Mouse (Mus musculus) ES-E14 (cell line): Measurements from ENCODE around the gene Mycbpap. TPM values are rescaled to one million over a fixed set of nuclear protein-coding genes. Genes with fewer than 3 reads are reported as not detected.

ENCODE experiments used
- DNase-seq: peaks from one replicate; pipeline ENCODE4 v3.0.0-alpha.2; 2013; ENCODE audit warnings: low read depth, low spot score
- H3K27ac ChIP-seq: 2 replicates; pipeline ENCODE4 v1.5.1; 2012; ENCODE audit warnings: low read depth, mild to moderate bottlenecking, low read length, moderate library complexity, mixed read lengths; ENCODE audit not compliant: poor library complexity, insufficient read depth, severe bottlenecking
- H3K36me3 ChIP-seq: 2 replicates; pipeline ENCODE4 v1.6.1; 2012; ENCODE audit warnings: mild to moderate bottlenecking, low read length, moderate library complexity, mixed read lengths; ENCODE audit not compliant: control insufficient read depth, poor library complexity, insufficient read depth, severe bottlenecking
- H3K4me1 ChIP-seq, 2 experiments: fragments of 150-350 bp in 1 of 2; sonication (generic) in 1 of 2; 2 replicates each; pipeline ENCODE4 v1.6.1; 2012; ENCODE audit warnings: low read length in 2 of 2, mild to moderate bottlenecking in 1 of 2, mixed read lengths in 1 of 2; ENCODE audit not compliant: control insufficient read depth in 2 of 2, insufficient read depth in 2 of 2, poor library complexity in 1 of 2
- H3K4me3 ChIP-seq, 2 experiments: fragments of 150-350 bp in 1 of 2; sonication (generic) in 1 of 2; 2 replicates each; pipeline ENCODE4 v1.5.1; 2012; ENCODE audit warnings: low read length in 2 of 2, low read depth in 1 of 2, mild to moderate bottlenecking in 1 of 2, mixed read lengths in 1 of 2; ENCODE audit not compliant: insufficient read depth in 1 of 2, poor library complexity in 1 of 2, severe bottlenecking in 1 of 2
- H3K9ac ChIP-seq: 2 replicates; pipeline ENCODE4 v1.6.1; 2012; ENCODE audit warnings: low read depth, mild to moderate bottlenecking, low read length, mixed read lengths; ENCODE audit not compliant: poor library complexity, insufficient read depth, severe bottlenecking
- H3K9me3 ChIP-seq: fragments of 150-350 bp; sonication (generic); 2 replicates; pipeline ENCODE4 v1.6.1; 2012; ENCODE audit warnings: low read depth, mild to moderate bottlenecking, low read length; ENCODE audit not compliant: control insufficient read depth, insufficient read depth
- CHD2 ChIP-seq: IDR thresholded peaks from 2 replicates; pipeline ENCODE4 v1.6.1; 2014; ENCODE audit warnings: mild to moderate bottlenecking, low read depth, low read length, inconsistent platforms
- HCFC1 ChIP-seq: IDR thresholded peaks from 2 replicates; pipeline ENCODE4 v1.6.1; 2012; ENCODE audit warnings: low read length, inconsistent platforms, borderline replicate concordance; ENCODE audit not compliant: insufficient read depth
- MAFK ChIP-seq: IDR thresholded peaks from 2 replicates; pipeline ENCODE4 v1.6.1; 2014; ENCODE audit warnings: mild to moderate bottlenecking, low read depth, low read length, inconsistent platforms; ENCODE audit not compliant: insufficient read depth
- ZC3H11A ChIP-seq: IDR thresholded peaks from 2 replicates; pipeline ENCODE4 v1.6.1; 2012; ENCODE audit warnings: low read depth, mild to moderate bottlenecking, inconsistent platforms, low read length, borderline replicate concordance
- ZNF384 ChIP-seq: IDR thresholded peaks from 2 replicates; pipeline ENCODE4 v1.6.1; 2012; ENCODE audit warnings: low read depth, low read length, inconsistent platforms
- in situ Hi-C, 2 experiments: fragments of 600-800 bp; cut with MboI; formaldehyde crosslinking; loops; one replicate each; pipeline ENCODE4 v1.15.1; 2025; ENCODE audit warnings: low sequenced_read_pairs in 2 of 2, inconsistent platforms in 1 of 2; ENCODE audit not compliant: unreplicated experiment in 2 of 2
- total RNA-seq: library from RNA; depleted of rRNA; stranded (reverse); fragments of 300-350 nt; gene quantifications from 2 replicates; pipeline ENCODE4 v1.2.3, GENCODE M21; 2012

Mycbpap gene
- total RNA-seq, 1 experiment = 0.45 TPM

- Histone ChIP-seq H3K9ac (no peak overlapping the region), H3K36me3 (no peaks in the 10 kb centered on the region), H3K9me3 (no peaks in the 10 kb centered on the region), H3K4me1 (peaks cover 0 to 6% of the 10 kb centered on the region in 2 experiments; a peak in 1 of 4 replicates), H3K27ac (no peak overlapping the region), H3K4me3 (no peak overlapping the region)
- in situ Hi-C loops = no loop called here
- no peak for DNase-seq
- TF ChIP-seq CHD2 (no peak), ZNF384 (no peak), ZC3H11A (no peak), HCFC1 (no peak), MAFK (no peak)
Measured at GRCm38 (mm10) chr11:94547271-94547670, 25.7 kb upstream of the Mycbpap start.

DNA sequence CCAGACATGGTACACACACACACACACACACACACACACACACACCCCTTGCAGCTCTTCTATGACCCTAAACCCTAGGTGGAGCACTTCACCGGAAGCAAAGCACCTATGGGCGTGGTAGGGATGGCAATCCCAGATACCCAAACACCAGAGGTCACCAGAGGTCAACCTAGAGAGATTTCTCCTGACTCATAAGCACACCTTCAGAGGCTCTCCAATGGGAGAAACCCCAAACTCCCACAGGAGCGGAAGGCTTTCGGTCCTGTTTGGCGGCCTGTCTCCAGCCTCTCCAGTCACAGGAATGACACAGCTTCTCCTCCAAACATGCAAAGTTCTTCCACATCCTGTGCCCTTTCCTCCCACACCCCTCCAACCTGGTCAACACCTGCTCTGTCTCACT is 24.8 kb upstream of the Mycbpap start:
- no peak for DNase-seq
- no peak overlapping the region for H3K9ac ChIP-seq
- H3K4me1 ChIP-seq = peaks cover 0 to 6% of the 10 kb centered on the region in 2 experiments; a peak in 1 of 4 replicates
- in situ Hi-C loops = no loop called here
- TF ChIP-seq ZNF384 = no peak
- TF ChIP-seq MAFK = no peak
- TF ChIP-seq ZC3H11A = no peak
- TF ChIP-seq HCFC1 = no peak
- no peak for TF ChIP-seq CHD2
- no peaks in the 10 kb centered on the region for H3K36me3 ChIP-seq
- no peaks in the 10 kb centered on the region for H3K9me3 ChIP-seq
- H3K4me3 ChIP-seq = no peak overlapping the region
- H3K27ac ChIP-seq = no peak overlapping the region

DNA sequence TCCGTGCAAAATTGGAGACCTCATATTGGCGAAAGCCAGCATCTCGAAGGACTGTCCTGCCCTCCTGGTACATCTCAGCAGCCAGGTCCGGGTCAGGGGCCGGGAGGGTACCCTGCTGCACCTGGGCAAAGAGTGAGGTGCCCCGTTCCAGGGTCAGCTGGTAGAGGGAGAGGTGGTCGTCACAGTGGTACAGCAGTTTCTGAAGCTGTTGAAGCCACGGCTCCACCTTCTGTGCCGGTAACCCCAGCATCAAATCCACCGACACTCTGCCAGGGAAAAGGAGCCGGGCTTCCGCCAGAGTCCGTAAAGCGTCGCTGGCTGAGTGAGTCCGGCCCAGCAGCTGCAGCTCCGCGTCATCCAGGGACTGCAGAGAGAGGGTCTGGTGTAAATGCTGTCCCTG is 22.9 kb upstream of the Mycbpap start:
- H3K4me3 ChIP-seq = no peak overlapping the region
- no peaks in the 10 kb centered on the region for H3K36me3 ChIP-seq
- TF ChIP-seq CHD2 = no peak
- no peak for TF ChIP-seq HCFC1
- no peak for TF ChIP-seq MAFK
- no peak for TF ChIP-seq ZNF384
- no peak for TF ChIP-seq ZC3H11A
- DNase-seq = no peak
- no peak overlapping the region for H3K27ac ChIP-seq
- peaks cover 0 to 6% of the 10 kb centered on the region in 2 experiments; a peak in 1 of 4 replicates for H3K4me1 ChIP-seq
- no peak overlapping the region for H3K9ac ChIP-seq
- in situ Hi-C loops = no loop called here
- H3K9me3 ChIP-seq = no peaks in the 10 kb centered on the region

DNA sequence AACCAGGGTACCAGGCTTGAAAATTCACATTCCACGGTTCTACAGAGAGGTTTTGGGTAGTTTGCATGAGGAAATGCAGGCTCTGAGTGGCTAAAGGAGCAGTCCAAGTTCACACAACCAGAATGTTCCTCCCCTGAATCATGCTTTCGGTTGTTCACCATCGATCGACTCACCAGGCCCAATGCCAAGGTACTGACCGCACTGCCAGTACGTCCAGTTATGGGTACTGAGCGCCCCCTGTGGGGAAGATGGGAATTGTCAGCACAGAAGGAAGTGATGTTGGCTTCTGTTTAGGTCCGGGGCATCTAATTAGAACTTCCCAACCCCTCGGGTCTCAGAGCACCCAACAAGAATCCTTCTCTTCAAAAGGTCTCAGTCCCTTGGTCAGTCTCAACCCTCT is 22.4 kb upstream of the Mycbpap start:
- in situ Hi-C loops = no loop called here
- DNase-seq = no peak
- Histone ChIP-seq H3K4me3 (no peak overlapping the region), H3K4me1 (peaks cover 0 to 6% of the 10 kb centered on the region in 2 experiments; a peak in 1 of 4 replicates), H3K27ac (no peak overlapping the region), H3K9ac (no peak overlapping the region), H3K9me3 (no peaks in the 10 kb centered on the region), H3K36me3 (no peaks in the 10 kb centered on the region)
- TF ChIP-seq ZC3H11A (no peak), MAFK (no peak), ZNF384 (no peak), HCFC1 (no peak), CHD2 (no peak)

GRCm38 (mm10) chr11:94543344-94543743 is 21.8 kb upstream of the Mycbpap start:
- H3K36me3 ChIP-seq = no peaks in the 10 kb centered on the region
- H3K27ac ChIP-seq = no peak overlapping the region
- no peak overlapping the region for H3K9ac ChIP-seq
- no peak overlapping the region for H3K4me3 ChIP-seq
- TF ChIP-seq ZC3H11A (no peak), CHD2 (no peak), ZNF384 (no peak), HCFC1 (no peak), MAFK (no peak)
- no peak for DNase-seq
- in situ Hi-C loops = no loop called here
- no peaks in the 10 kb centered on the region for H3K9me3 ChIP-seq
- H3K4me1 ChIP-seq = peaks cover 0 to 2% of the 10 kb centered on the region in 2 experiments; a peak in 1 of 4 replicates
